Mouse (Mus musculus): ENCODE results near the gene Nsmf.

Nsmf gene

DNA sequence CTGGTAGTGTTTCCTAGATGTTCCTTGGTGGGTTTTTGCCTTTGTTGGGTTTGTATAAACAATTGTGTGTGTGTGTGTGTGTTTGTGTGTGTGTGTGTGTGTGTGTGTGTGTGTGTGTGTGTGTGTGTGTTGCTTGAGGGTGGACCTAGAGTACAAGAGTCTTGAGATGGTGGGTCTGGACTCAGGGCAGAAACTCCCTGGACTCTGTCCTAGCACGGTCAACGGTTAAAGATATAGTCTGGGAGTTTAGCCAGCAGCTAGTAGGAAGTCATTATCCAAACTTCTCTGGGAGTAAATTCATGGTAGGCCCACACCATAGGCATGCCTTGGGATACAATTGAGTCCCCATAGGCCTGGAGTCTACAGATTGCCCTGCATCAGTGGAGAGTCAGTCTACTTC, 33.7 kb downstream of the Nsmf start:
- DNase-seq (ENCODE audit: low spot score) = no peak

- no peak for DNase-seq (ENCODE audit: low spot score)
These were observed 34.5 kb downstream of the Nsmf start for GRCm38 (mm10) chr2:25088636-25089035.

DNA sequence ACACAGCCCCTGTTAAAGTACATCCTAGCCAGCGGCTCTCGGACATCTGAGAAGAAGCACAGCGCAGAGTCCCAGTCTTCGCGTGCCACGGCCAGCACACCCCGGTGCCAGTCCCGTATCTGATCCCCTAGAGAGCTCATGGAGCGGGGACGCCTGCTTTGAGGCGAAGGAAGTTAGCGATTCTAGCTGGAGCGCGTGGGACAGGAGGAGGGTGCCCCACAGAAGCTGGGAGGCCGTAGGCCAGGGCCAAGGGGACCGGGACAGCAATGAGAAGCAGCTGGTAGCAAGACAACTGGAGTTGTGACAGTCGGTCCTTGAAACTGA, 40.6 kb downstream of the Nsmf start:
- DNase-seq (ENCODE audit: low spot score) = no peak

- no peak for DNase-seq (ENCODE audit: low spot score)
These were observed 41.1 kb downstream of the Nsmf start, which contains the start of gene Noxa1 for GRCm38 (mm10) chr2:25095109-25095850. TSS of gene Noxa1 (minus strand) at chr2:25095149.

DNA sequence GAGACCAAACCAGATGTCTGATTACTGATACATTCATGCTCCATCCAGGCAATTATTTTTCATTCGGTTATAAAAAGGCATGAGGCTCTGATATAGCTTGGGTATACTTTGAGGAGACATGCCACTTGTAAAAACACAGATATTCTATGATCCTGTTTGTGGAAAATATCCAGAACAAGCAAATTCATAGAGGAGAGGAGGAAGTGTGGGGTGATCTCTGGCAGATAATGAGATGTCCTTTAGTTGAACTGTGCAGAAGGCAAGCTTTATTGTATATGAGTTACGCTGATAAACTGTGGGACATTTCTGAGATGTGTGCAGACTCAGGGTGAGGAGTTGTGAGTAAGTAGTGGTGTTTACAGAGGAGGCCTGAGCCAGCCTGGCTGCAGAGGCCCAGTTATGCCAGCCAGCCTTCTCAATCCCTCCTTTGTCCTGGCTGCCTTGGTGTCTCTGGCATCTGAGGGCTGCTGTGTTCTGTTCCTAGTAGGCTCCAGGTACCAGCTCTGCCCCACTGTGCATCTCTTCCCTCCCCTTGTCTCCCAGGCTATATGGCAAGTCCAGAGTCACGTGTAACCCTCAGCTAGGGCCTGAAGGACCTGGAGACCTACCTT, 44.0 kb downstream of the Nsmf start:
- DNase-seq (ENCODE audit: low spot score) = no peak

DNA sequence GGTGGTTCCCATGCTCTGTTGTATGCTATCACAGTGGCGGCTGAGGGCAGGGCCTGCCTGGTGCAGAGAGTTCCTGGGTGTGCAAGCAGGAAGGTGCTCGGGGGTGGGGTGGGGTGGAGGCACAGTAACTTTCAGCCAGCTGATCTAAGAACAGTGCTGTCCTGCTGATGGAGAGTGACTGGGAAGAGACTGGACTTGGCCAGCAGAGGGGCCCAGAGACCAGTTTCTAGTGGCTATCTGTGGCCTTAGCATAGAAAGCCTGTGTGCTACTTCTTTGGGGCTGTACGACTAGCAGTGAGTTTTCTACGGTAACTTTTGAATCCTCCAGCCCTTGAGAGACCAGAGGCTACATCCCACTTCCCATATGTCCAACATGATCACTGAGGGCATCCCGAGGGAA, 44.8 kb downstream of the Nsmf start:
- no peak for DNase-seq (ENCODE audit: low spot score)

GRCm38 (mm10) chr2:25099703-25100102, 45.5 kb downstream of the Nsmf start:
- no peak for DNase-seq (ENCODE audit: low spot score)

GRCm38 (mm10) chr2:25104122-25104521, 50.0 kb downstream of the Nsmf start:
- DNase-seq (ENCODE audit: low spot score) = no peak

DNA sequence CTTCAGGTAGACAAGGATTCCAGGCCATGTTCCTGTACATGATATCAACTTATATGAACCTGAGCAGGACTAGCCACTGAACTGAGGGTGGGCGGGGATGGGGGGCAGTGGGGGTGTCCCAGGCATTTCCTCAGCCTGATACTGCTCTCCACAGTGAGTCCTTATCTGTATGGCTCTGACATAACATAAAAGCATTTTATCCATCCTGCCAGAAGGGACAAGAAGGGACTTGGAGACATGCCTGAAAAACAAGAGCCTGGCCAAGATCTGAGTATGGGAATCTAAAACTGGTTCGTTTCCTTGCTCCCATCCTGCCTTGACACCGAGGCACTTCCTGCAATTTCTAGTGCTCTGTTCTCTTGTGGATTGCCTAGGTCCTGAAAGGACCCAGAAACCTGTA, 51.9 kb downstream of the Nsmf start:
- no peak for DNase-seq (ENCODE audit: low spot score)

- no peak for DNase-seq (ENCODE audit: low spot score)
These were observed 55.3 kb downstream of the Nsmf start for GRCm38 (mm10) chr2:25109487-25109886.

DNA sequence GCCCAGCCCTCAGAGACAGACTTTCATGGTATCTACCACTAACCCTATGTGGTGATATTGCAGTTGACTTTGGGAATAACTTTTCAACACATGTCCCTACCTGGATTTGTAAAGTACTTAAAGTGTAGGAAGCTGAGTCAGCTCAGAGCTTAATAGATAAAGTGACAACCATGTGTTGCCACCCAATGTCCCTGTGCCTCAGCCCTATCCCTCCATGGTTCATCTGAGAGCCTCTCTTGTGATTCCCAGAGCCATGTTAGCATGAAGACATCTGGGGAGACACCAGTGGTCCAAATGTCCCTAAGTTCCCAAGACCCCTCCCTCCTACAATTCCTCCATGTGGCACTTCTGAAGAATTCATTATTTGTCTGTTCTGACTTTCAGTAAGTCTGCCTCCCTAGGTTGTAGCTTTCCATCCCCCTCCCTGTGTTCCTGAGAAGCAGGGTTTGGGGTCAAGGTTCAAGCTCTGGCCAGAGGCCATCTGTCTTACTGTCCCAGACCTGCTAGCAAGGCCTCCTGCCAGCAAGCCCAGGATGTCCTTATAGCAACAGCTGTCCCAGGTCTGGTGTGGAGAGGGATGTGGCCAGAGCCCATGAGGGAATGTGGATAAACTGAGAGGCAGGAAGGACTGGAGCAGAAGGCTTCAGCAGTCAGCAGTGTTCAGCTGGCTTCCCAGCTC, 56.5 kb downstream of the Nsmf start:
- no peak for DNase-seq (ENCODE audit: low spot score)

DNA sequence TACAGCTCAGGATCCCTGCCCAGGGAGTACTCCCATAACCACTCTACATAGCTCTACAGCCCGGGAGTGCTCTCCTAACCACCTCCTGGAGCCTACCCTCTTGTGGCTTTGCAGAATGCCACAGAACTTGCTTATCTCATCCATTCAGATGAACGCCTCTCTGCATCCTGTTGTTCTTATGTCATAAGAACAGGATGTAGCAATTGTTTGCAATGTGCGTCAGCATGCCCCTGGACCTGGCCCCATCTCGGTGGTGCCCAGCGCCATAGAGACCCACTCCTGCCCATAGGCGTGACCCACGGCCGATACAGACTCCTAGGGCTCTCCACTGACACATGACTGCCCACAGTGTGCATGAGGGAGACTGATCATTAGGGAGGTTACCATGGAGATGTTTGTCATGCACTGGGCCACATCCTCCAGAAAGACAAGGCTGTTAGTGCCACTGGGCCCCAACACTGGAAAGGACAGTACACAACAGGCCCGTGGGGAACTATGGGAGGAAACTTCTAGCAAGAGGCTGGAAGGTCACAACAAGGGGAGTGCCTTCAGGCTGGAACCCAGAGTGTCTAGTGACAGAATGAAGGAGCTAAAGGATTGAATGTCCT, 57.1 kb downstream of the Nsmf start:
- DNase-seq (ENCODE audit: low spot score) = no peak

Data from ovary, postnatal 14 days (tissue).